Mouse (Mus musculus) forebrain, embryonic 12.5 days (tissue): ENCODE measurements around the gene Foxa2. TPM values are rescaled to one million over a fixed set of nuclear protein-coding genes. Genes with fewer than 3 reads are reported as not detected.

Source experiments
- ATAC-seq: fragments of 200-750 bp; cut with Nextera tagmentation; 2 replicates; pipeline ENCODE4 v1.8.0; 2017; ENCODE audit warnings: moderate TSS enrichment; ENCODE audit not compliant: low FRiP score
- H3K27ac ChIP-seq: fragments of 300-500 bp; sonication (generic); 2 replicates; pipeline ENCODE4 v1.5.1; 2016; ENCODE audit warnings: mild to moderate bottlenecking
- H3K27me3 ChIP-seq: fragments of 300-500 bp; sonication (generic); 2 replicates; pipeline ENCODE4 v1.6.1; 2016; ENCODE audit warnings: mild to moderate bottlenecking
- H3K36me3 ChIP-seq: fragments of 300-500 bp; sonication (generic); replicated peaks from 2 replicates; pipeline ENCODE4 v1.6.1; 2016; ENCODE audit warnings: mild to moderate bottlenecking
- H3K4me1 ChIP-seq: fragments of 300-500 bp; sonication (generic); 2 replicates; pipeline ENCODE4 v1.6.1; 2016
- H3K4me2 ChIP-seq: fragments of 300-500 bp; sonication (generic); 2 replicates; pipeline ENCODE4 v1.6.1; 2016; ENCODE audit warnings: mild to moderate bottlenecking, moderate library complexity
- H3K4me3 ChIP-seq: fragments of 300-500 bp; sonication (generic); replicated peaks from 2 replicates; pipeline ENCODE4 v1.5.1; 2016; ENCODE audit warnings: mild to moderate bottlenecking
- H3K9ac ChIP-seq: fragments of 300-500 bp; sonication (generic); 2 replicates; pipeline ENCODE4 v1.6.1; 2016; ENCODE audit warnings: mild to moderate bottlenecking
- H3K9me3 ChIP-seq: fragments of 300-500 bp; sonication (generic); 2 replicates; pipeline ENCODE4 v1.6.1; 2016
- whole genome bisulfite sequencing: fragments of 180-500 bp; shearing (Covaris S2); methylation state at CpG from one replicate; pipeline ENCODE4 v1.1.7; 2016; 5-methylcytosine and 5-hydroxymethylcytosine counted together
- polyA plus RNA-seq: library from polyadenylated mRNA; unstranded; fragments of >200 nt; fragmentation: Nextera tagmentation; extraction: Ambion mirVana; gene quantifications from 2 replicates; pipeline ENCODE4 v1.2.1, GENCODE M21; 2016

Foxa2 gene
- polyA plus RNA-seq = 0.28 and 0.66 TPM in 2 replicates

DNA sequence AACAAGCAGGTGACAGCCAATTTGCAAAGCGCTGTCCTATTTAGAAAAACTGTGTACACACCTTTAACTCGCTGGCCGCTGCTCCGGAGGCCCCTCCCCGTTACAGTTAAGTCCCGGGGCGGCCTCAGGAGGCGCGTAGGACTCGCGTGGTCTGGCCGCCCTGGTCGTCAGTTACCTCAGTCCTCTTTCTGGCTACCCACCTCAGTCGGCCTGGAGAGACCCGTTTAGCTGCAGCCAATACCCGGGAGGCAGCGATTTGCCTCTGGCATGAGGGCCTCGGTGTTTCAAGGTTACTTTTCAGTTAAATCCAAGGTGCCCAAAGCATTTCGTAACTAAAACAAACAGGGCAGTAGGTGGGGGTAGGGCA is at the start of gene Foxa2:
Gene Foxa2, minus strand, starts transcription at position 171 of the 367 bp plus-strand sequence.
- no peak within 1 kb of the TSS for H3K9ac ChIP-seq
- ATAC-seq = no peak
- no peaks in the 10 kb centered on the region for H3K36me3 ChIP-seq
- H3K4me1 ChIP-seq = peaks cover 25% of the 10 kb centered on the region
- H3K4me2 ChIP-seq = peak within 1 kb of the TSS; percentile 41
- H3K4me3 ChIP-seq = peak within 1 kb of the TSS; percentile 26
- H3K27ac ChIP-seq = no peak within 1 kb of the TSS
- H3K27me3 ChIP-seq = peaks cover 97% of the 10 kb centered on the region
- H3K9me3 ChIP-seq = no peaks in the 10 kb centered on the region
- WGBS = 3% methylated on average over 19 of the region's 19 CpGs

DNA sequence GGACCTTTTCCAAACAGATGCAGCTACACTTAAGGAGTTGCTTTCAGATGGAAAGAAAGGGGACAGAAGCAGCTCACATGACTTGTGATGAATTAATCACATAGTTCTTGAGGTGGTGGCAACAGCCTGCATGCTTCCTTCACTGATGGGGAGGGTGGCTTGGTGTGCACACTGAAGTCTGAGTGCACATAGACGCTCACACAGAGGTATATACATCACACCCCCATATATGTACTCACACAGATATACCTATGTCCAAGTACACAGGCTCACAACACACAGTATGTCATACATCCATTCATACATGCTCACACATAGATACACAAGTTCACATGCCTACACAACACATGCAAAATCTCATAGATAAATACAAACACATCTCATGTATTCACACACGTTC is 45.3 kb upstream of the Foxa2 start:
- Histone ChIP-seq H3K27ac (no peak overlapping the region), H3K9me3 (no peaks in the 10 kb centered on the region), H3K4me3 (no peak overlapping the region), H3K36me3 (no peaks in the 10 kb centered on the region), H3K4me2 (no peak overlapping the region), H3K4me1 (no peaks in the 10 kb centered on the region), H3K9ac (no peak overlapping the region), H3K27me3 (no peaks in the 10 kb centered on the region)
- ATAC-seq = no peak
- WGBS = 87% methylated on average over 2 of the region's 2 CpGs

DNA sequence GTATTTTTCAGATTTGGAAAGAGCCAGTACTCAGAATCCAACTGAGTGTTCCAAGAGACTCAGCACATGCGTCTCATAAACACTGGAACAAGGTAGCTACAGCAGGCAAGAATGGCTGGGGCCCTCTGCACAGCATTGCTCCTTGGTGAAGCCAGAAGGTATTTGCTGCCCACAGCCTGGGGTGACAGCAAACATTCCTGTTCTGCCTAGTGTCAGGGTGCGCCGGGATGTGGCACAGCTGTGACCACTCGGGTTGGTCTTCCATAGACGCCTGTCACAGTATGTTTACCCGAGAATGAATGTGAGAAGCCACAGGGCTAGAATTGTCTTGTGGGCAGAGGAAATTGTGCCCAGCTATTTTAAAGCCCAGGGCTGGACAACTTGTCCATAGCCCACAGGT is 44.9 kb upstream of the Foxa2 start:
- Histone ChIP-seq H3K27ac (no peak overlapping the region), H3K4me2 (no peak overlapping the region), H3K9ac (no peak overlapping the region), H3K9me3 (no peaks in the 10 kb centered on the region), H3K36me3 (no peaks in the 10 kb centered on the region), H3K4me3 (no peak overlapping the region), H3K27me3 (no peaks in the 10 kb centered on the region), H3K4me1 (no peaks in the 10 kb centered on the region)
- no peak for ATAC-seq
- 87% methylated on average over 6 of the region's 6 CpGs for WGBS

GRCm38 (mm10) chr2:148090071-148090470 is 43.3 kb upstream of the Foxa2 start:
- Histone ChIP-seq H3K27ac (no peak overlapping the region), H3K36me3 (no peaks in the 10 kb centered on the region), H3K4me2 (no peak overlapping the region), H3K4me1 (no peaks in the 10 kb centered on the region), H3K9ac (no peak overlapping the region), H3K4me3 (no peak overlapping the region), H3K27me3 (no peaks in the 10 kb centered on the region), H3K9me3 (no peaks in the 10 kb centered on the region)
- WGBS = 84% methylated on average over 2 of the region's 2 CpGs
- no peak for ATAC-seq

DNA sequence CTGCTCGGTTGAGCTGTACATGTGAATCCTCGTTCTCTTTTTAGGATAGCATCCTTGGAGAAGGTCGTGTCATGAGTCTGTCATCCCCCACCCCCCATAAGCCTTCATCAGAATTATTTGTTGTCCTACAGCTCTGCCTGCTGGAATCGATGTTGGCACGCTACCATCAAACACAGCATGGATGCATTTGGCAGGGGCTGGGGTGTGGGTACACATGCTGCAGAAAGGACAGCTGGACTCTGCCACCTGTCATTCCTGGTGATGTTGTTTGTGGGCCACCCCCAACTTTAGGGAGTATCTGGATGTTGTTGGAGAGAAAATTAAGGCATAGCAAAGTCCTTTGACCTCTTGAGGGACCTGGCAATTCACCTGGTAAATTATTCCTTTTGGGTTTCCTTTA is 38.8 kb upstream of the Foxa2 start:
- Histone ChIP-seq H3K36me3 (no peaks in the 10 kb centered on the region), H3K4me2 (no peak overlapping the region), H3K4me1 (no peaks in the 10 kb centered on the region), H3K27me3 (no peaks in the 10 kb centered on the region; the same call in 1 of the 2 replicates), H3K27ac (no peak overlapping the region), H3K9ac (no peak overlapping the region), H3K4me3 (no peak overlapping the region), H3K9me3 (no peaks in the 10 kb centered on the region)
- ATAC-seq = no peak
- 72% methylated on average over 5 of the region's 5 CpGs for WGBS

GRCm38 (mm10) chr2:148085126-148085525 is 38.4 kb upstream of the Foxa2 start:
- Histone ChIP-seq H3K4me2 (no peak overlapping the region), H3K4me1 (no peaks in the 10 kb centered on the region), H3K9me3 (no peaks in the 10 kb centered on the region), H3K4me3 (no peak overlapping the region), H3K27me3 (no peaks in the 10 kb centered on the region; the same call in 1 of the 2 replicates), H3K36me3 (no peaks in the 10 kb centered on the region), H3K27ac (no peak overlapping the region), H3K9ac (no peak overlapping the region)
- 74% methylated on average over 4 of the region's 4 CpGs for whole genome bisulfite sequencing
- ATAC-seq = no peak

DNA sequence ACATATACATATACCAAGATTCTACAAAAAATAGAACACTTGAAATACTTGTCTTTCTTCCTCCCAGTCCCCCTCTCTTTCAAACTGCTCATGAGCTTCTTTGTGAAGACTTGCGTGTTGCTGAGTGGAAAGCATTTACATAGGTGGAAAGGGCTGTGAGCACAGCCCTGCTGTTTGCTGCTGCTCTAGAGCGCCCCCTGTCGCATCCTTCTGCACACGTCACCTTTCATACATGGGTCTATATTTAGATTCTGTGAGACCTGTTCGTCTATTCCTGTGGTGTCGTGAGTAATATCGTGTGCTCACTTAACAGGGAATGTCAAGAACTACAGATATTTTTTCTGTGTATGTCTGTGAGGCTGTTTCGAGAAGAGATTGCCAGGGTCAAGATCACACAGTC is 35.5 kb upstream of the Foxa2 start:
- Histone ChIP-seq H3K36me3 (no peaks in the 10 kb centered on the region), H3K9me3 (no peaks in the 10 kb centered on the region), H3K27me3 (no peaks in the 10 kb centered on the region; the same call in 1 of the 2 replicates), H3K27ac (no peak overlapping the region), H3K4me2 (no peak overlapping the region), H3K9ac (no peak overlapping the region), H3K4me3 (no peak overlapping the region), H3K4me1 (no peaks in the 10 kb centered on the region)
- ATAC-seq = no peak
- WGBS = 25% methylated on average over 8 of the region's 8 CpGs

DNA sequence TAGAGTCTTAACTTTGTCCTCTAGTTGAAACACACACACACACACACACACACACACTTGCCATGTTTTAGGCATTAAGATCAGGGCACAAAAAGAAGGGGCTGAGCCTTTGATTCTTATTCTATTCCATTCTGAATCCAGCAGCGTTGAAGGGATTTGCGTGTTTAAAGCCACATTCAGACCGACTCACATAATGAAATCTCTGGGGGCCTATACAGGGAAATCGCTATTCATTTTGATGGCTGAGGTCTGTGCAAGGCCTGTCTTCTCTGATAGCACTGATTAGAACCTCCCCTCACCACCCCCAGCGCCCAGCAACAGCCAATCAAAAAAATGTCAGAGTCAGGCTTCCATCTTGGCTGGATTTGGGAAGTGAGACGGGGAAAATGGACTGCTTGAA is 13.9 kb upstream of the Foxa2 start:
- no peaks in the 10 kb centered on the region for H3K36me3 ChIP-seq
- H3K4me1 ChIP-seq = peaks cover 9% of the 10 kb centered on the region
- WGBS = 27% methylated on average over 6 of the region's 6 CpGs
- H3K9me3 ChIP-seq = no peaks in the 10 kb centered on the region
- H3K4me3 ChIP-seq = no peak overlapping the region
- no peak overlapping the region for H3K9ac ChIP-seq
- no peak for ATAC-seq
- no peak overlapping the region for H3K4me2 ChIP-seq
- H3K27me3 ChIP-seq = peaks cover 15% of the 10 kb centered on the region; the same call in 1 of the 2 replicates
- no peak overlapping the region for H3K27ac ChIP-seq

DNA sequence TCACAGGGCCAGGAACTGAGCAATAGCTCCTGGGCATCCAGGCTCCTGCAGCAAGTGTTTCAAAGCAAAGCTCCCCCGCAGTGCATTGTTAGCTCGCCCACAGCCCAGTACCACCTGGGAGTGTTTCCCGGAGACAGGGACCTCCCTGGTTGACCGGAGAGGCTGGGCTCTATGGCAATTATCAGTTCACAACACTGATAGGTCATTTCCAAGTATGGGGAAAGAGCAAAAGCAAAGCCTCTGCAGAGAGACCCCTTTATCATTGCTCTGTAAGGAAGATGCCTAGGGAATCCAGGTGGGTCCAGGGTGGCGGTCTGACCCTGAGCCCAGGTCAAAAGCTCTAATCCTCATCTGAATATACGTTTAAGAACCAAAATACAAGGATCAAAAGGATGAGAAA is 6.6 kb upstream of the Foxa2 start:
- peaks cover 67% of the 10 kb centered on the region for H3K27me3 ChIP-seq

DNA sequence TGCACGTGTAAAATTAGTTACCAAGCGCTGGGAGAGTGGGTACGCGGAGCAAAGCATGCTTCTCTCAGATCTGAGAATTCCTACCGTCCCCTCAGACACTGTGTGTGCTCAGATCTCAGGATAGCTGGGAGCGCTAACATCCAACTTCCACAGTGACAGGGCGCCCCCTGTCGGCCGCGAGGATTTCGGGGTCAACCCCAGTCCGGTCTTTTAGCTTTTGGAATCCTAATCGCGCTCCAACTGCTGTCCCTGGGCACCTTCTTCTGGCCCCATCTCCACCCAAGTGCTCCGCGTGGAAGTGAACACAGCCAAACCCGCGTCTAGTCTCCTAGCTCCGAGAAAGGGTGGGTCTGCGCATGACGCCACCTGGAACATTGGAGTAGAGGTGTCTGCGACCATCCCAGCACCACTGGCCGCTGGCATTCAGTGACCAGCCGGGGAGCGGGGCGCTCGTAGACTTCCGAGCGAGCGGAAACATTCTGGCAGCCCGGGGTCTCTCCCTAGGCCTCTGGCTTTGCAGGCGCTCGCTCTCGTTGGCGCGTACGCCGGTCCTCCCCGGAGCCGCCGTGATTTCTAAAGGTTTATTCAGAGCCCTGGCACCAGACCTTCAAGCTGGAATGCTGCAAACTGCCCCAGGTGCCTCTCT is 1.8 kb upstream of the Foxa2 start:
- under 1% methylated on average over 41 of the region's 41 CpGs for WGBS
- no peaks in the 10 kb centered on the region for H3K36me3 ChIP-seq
- H3K4me1 ChIP-seq = peaks cover 25% of the 10 kb centered on the region
- no peaks in the 10 kb centered on the region for H3K9me3 ChIP-seq
- no peak overlapping the region for H3K27ac ChIP-seq
- peak overlapping the region; percentile 32 for H3K4me2 ChIP-seq
- H3K27me3 ChIP-seq = peaks cover 97% of the 10 kb centered on the region
- H3K9ac ChIP-seq = no peak overlapping the region
- ATAC-seq = peak; percentile 36
- peak overlapping the region; percentile 16 for H3K4me3 ChIP-seq

More for the DNA sequence above, 6.6 kb upstream of the Foxa2 start:
- no peaks in the 10 kb centered on the region for H3K9me3 ChIP-seq
- 3% methylated on average over 6 of the region's 6 CpGs for WGBS
- no peak for ATAC-seq
- H3K36me3 ChIP-seq = no peaks in the 10 kb centered on the region
- 0 out of 2 replicates have a peak, but pooled peaks cover 5% of the 10 kb centered on the region for H3K4me1 ChIP-seq
- H3K9ac ChIP-seq = no peak overlapping the region
- no peak overlapping the region for H3K4me3 ChIP-seq
- no peak overlapping the region for H3K4me2 ChIP-seq
- no peak overlapping the region for H3K27ac ChIP-seq

- Histone ChIP-seq H3K27me3 (peaks cover 96% of the 10 kb centered on the region), H3K4me2 (no peak overlapping the region), H3K9me3 (no peaks in the 10 kb centered on the region), H3K4me3 (no peak overlapping the region), H3K27ac (no peak overlapping the region), H3K9ac (no peak overlapping the region), H3K4me1 (peaks cover 25% of the 10 kb centered on the region), H3K36me3 (no peaks in the 10 kb centered on the region)
- 3% methylated on average over 8 of the region's 8 CpGs for WGBS
- ATAC-seq = no peak
Measured at GRCm38 (mm10) chr2:148047611-148048010, 842 bp upstream of the Foxa2 start.

GRCm38 (mm10) chr2:148045937-148046798 is 601 bp downstream of the Foxa2 start:
- peaks cover 98% of the 10 kb centered on the region for H3K27me3 ChIP-seq
- peaks cover 26% of the 10 kb centered on the region for H3K4me1 ChIP-seq
- ATAC-seq = peak; percentile 54; the same call in 1 of the 2 replicates
- no peaks in the 10 kb centered on the region for H3K9me3 ChIP-seq
- no peak overlapping the region for H3K9ac ChIP-seq
- no peaks in the 10 kb centered on the region for H3K36me3 ChIP-seq
- under 1% methylated on average over 47 of the region's 65 CpGs for WGBS
- peak overlapping the region; percentile 26 for H3K4me3 ChIP-seq
- H3K27ac ChIP-seq = no peak overlapping the region
- peak overlapping the region; percentile 41 for H3K4me2 ChIP-seq
